Mouse (Mus musculus): ENCODE data around the gene Ptger1. TPM values are rescaled to one million over a fixed set of nuclear protein-coding genes. Genes with fewer than 3 reads are reported as not detected.
A peak's percentile ranks its signal among the peaks of the same experiment; 100 is the strongest.

Gene Ptger1
- polyA plus RNA-seq, 1 experiment, result 0.50 TPM

DNA sequence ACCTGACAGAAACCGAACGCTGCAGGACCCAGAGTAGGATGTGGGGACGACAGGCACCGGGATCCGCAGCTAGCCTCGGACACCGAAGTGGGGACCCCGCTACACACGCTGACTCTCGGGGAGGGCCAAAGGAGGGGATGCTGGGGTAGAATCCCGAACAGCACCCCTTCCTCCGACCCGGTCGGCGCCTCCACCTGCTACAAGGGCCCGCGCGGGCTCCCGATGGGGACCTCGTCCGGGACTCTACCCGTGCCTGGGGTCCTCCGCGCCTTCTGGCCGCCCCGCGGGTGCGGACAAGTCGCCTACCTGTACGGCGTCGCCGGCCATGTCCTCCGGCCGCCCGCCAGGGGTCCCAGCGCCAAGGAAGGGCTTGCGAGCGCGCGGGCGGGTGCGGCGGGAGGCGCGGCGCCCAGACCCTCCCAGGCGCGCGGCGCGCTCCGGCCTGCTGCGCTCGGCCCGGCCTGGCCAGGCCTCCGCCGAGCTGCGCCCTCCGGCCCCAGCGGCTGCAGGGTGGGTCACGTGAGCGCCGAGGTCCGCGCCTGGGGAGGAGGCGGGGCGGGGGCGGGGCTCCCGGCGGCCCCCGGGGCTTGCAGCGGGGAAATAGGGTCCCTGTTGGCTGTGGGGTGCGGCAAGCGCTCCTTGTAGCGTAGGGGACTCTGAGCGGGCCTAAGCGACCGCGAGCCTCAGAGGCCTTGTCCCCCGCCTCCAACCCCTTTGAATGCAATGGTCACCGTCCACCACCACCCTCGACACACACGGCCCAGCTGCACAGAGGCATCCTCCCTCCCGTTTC lies 32.4 kb downstream of the Ptger1 start, which contains the start of gene Pkn1:
Pkn1 (minus strand) TSS at position 519 of the 793 bp plus-strand sequence.
- no peaks in the 10 kb centered on the region for H3K36me3 ChIP-seq (ENCODE audit: control insufficient read depth, insufficient read depth, low read length)
- peaks cover 42% of the 10 kb centered on the region for H3K4me1 ChIP-seq (replicated peaks; ENCODE audit: control insufficient read depth, insufficient read depth, low read length)
- DNase-seq, result peak; percentile 69
- H3K4me3 ChIP-seq (ENCODE audit: control insufficient read depth, insufficient read depth, low read length), result peak within 1 kb of the TSS; percentile 81
- WGBS, result under 1% methylated on average over 83 of the region's 85 CpGs
- no peaks in the 10 kb centered on the region for H3K27me3 ChIP-seq (ENCODE audit: control insufficient read depth, insufficient read depth, low read length)
- TF ChIP-seq POLR2A (IDR thresholded peaks at IDR 0.05; ENCODE audit: control insufficient read depth, extremely low read depth, insufficient read depth, low read length, poor library complexity) (peak; percentile 73; the same call in 1 of the 2 replicates), CTCF (IDR thresholded peaks at IDR 0.05; ENCODE audit: borderline replicate concordance, control insufficient read depth, extremely low read depth, insufficient read depth, low read length, poor library complexity) (no peak)
- H3K27ac ChIP-seq (ENCODE audit: control insufficient read depth, insufficient read depth, low read length), result peak within 1 kb of the TSS; percentile 97

DNA sequence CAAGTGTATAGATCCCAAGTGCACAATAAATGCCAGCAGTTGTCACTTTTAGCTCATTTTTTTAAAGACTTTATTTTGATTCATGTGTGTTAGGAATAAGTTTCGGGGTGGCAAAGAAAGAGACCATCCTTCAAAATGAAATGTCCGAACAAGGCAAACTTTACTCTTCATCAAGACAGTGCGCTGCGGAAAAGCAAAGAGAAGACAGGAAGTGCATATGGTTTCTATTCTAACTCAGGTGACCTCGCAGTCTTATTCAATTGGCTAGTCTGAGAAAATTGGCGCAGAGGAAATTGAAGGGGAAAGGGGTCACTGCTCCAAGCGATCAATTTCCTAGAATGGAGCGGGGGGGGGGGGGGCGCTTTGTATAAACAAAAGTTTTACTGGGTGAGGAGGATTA lies 33.1 kb downstream of the Ptger1 start:
- no peaks in the 10 kb centered on the region for H3K36me3 ChIP-seq (ENCODE audit: control insufficient read depth, insufficient read depth, low read length)
- peak; percentile 46 for DNase-seq
- peak overlapping the region; percentile 97 for H3K27ac ChIP-seq (ENCODE audit: control insufficient read depth, insufficient read depth, low read length)
- no peak for TF ChIP-seq POLR2A (IDR thresholded peaks at IDR 0.05; ENCODE audit: control insufficient read depth, extremely low read depth, insufficient read depth, low read length, poor library complexity)
- no peak for TF ChIP-seq CTCF (IDR thresholded peaks at IDR 0.05; ENCODE audit: borderline replicate concordance, control insufficient read depth, extremely low read depth, insufficient read depth, low read length, poor library complexity)
- WGBS, result 6% methylated on average over 9 of the region's 9 CpGs
- no peaks in the 10 kb centered on the region for H3K27me3 ChIP-seq (ENCODE audit: control insufficient read depth, insufficient read depth, low read length)
- H3K4me3 ChIP-seq (ENCODE audit: control insufficient read depth, insufficient read depth, low read length), result peak overlapping the region; percentile 81
- H3K4me1 ChIP-seq (replicated peaks; ENCODE audit: control insufficient read depth, insufficient read depth, low read length), result peaks cover 35% of the 10 kb centered on the region

DNA sequence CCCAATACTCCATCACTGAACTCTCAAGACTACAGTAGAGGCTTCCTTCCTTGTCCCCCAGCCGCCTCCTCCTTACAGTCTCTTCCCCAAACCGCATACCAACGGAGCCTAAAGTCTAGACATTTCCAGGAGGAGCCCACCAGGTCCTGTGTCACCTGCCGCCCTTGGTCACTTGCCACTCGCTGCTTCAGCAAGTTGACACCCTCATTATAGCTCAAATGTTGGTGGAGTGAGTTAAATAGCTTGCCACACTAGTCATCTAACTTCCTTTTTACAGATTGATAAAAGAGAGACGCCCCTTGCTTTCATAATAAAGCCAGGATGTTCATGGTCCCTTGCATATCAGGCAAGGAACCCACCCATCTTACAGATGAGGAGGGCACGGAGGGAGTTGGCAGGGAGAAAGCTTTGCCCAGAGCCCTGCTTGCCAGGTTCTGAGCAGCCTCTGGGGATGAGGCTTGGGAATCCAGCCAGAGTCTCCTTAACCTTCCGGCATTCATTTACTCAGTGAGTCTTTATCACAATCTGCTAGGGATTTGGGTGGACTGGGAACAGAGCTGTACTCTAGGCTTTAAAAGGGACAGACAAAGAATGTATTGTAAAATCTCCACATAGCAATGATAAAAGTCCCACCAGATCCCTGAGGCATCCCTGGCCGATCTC lies 34.1 kb downstream of the Ptger1 start:
- no peak for DNase-seq
- Histone ChIP-seq H3K27me3 (ENCODE audit: control insufficient read depth, insufficient read depth, low read length) (no peaks in the 10 kb centered on the region), H3K4me3 (ENCODE audit: control insufficient read depth, insufficient read depth, low read length) (no peak overlapping the region)

DNA sequence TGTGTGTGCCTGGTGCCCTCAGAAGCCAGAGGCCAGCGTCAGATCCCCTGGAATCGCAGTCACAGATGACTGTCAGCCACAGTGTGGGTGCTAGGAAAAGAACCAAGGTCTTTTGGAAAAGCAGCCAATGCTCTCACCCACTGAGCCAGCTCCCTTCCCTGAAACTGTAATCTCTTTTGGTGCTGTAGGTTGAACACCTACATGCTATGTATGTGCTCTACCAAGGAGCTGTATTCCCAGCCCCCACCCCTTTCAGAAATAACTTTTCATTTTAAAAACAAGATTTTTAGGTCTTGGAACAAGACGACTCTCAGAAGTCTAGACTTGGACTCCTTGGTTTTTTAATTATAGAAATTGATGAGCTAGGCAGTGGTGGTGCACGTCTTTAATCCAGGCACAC lies 36.9 kb downstream of the Ptger1 start:
- WGBS, result 98% methylated on average over 4 of the region's 4 CpGs
- DNase-seq, result no peak
- no peak for TF ChIP-seq CTCF (IDR thresholded peaks at IDR 0.05; ENCODE audit: borderline replicate concordance, control insufficient read depth, extremely low read depth, insufficient read depth, low read length, poor library complexity)
- TF ChIP-seq POLR2A (IDR thresholded peaks at IDR 0.05; ENCODE audit: control insufficient read depth, extremely low read depth, insufficient read depth, low read length, poor library complexity), result no peak

More for the DNA sequence above, 34.1 kb downstream of the Ptger1 start:
- TF ChIP-seq POLR2A (IDR thresholded peaks at IDR 0.05; ENCODE audit: control insufficient read depth, extremely low read depth, insufficient read depth, low read length, poor library complexity) (no peak), CTCF (IDR thresholded peaks at IDR 0.05; ENCODE audit: borderline replicate concordance, control insufficient read depth, extremely low read depth, insufficient read depth, low read length, poor library complexity) (no peak)
- peak overlapping the region; percentile 37; the same call in 1 of the 2 replicates for H3K27ac ChIP-seq (ENCODE audit: control insufficient read depth, insufficient read depth, low read length)
- H3K36me3 ChIP-seq (ENCODE audit: control insufficient read depth, insufficient read depth, low read length), result no peaks in the 10 kb centered on the region
- 80% methylated on average over 9 of the region's 9 CpGs for WGBS
- H3K4me1 ChIP-seq (replicated peaks; ENCODE audit: control insufficient read depth, insufficient read depth, low read length), result peaks cover 25% of the 10 kb centered on the region

DNA sequence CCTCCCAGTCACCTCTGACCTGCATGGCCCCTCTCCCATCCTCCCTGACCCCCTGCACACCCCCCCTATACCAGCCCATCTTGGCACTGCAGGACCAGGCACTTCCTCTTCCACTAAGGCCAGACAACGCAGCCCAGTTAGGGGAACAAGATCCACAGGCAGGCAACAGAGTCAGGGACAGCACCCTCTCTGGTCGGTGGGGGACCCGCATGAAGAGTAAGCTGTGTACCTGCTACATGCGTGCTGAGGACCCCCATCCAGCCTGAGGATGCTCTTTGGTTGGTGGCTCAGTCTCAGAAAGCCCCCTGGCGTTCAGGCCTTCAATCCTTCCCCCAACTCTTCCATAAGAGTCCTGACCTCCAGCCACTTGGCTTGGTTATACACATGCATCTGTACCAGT lies 39.9 kb downstream of the Ptger1 start:
- TF ChIP-seq CTCF (IDR thresholded peaks at IDR 0.05; ENCODE audit: borderline replicate concordance, control insufficient read depth, extremely low read depth, insufficient read depth, low read length, poor library complexity) (no peak), POLR2A (IDR thresholded peaks at IDR 0.05; ENCODE audit: control insufficient read depth, extremely low read depth, insufficient read depth, low read length, poor library complexity) (no peak)
- H3K4me1 ChIP-seq (replicated peaks; ENCODE audit: control insufficient read depth, insufficient read depth, low read length), result no peaks in the 10 kb centered on the region
- no peak overlapping the region for H3K4me3 ChIP-seq (ENCODE audit: control insufficient read depth, insufficient read depth, low read length)
- H3K27ac ChIP-seq (ENCODE audit: control insufficient read depth, insufficient read depth, low read length), result no peak overlapping the region
- no peaks in the 10 kb centered on the region for H3K36me3 ChIP-seq (ENCODE audit: control insufficient read depth, insufficient read depth, low read length)
- DNase-seq, result no peak
- 68% methylated on average over 5 of the region's 5 CpGs for WGBS
- H3K27me3 ChIP-seq (ENCODE audit: control insufficient read depth, insufficient read depth, low read length), result no peaks in the 10 kb centered on the region

More for the DNA sequence above, 36.9 kb downstream of the Ptger1 start:
- Histone ChIP-seq H3K27ac (ENCODE audit: control insufficient read depth, insufficient read depth, low read length) (no peak overlapping the region), H3K36me3 (ENCODE audit: control insufficient read depth, insufficient read depth, low read length) (no peaks in the 10 kb centered on the region), H3K4me1 (replicated peaks; ENCODE audit: control insufficient read depth, insufficient read depth, low read length) (peaks cover 4% of the 10 kb centered on the region), H3K4me3 (ENCODE audit: control insufficient read depth, insufficient read depth, low read length) (no peak overlapping the region), H3K27me3 (ENCODE audit: control insufficient read depth, insufficient read depth, low read length) (no peaks in the 10 kb centered on the region)

DNA sequence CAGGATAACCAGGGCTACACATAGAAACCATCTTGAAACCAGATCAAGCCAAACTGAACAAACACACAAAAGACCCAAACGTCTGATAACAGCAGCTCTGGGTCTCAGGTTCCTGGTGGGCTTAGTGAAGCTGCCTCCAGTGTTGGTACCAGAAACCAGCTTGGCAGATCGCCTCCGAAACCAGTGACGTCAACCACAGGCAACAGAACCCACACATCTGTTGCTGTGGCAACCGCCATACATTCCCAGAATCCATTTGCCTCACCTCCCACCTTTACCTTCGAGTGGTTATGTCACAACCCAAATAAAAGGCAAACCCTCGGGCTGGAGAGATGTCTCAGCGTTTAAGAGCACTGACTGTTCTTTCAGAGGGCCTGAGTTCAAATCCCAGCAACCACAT lies 41.1 kb downstream of the Ptger1 start:
- no peak overlapping the region for H3K27ac ChIP-seq (ENCODE audit: control insufficient read depth, insufficient read depth, low read length)
- WGBS, result 83% methylated on average over 8 of the region's 8 CpGs
- no peaks in the 10 kb centered on the region for H3K4me1 ChIP-seq (replicated peaks; ENCODE audit: control insufficient read depth, insufficient read depth, low read length)
- no peaks in the 10 kb centered on the region for H3K36me3 ChIP-seq (ENCODE audit: control insufficient read depth, insufficient read depth, low read length)
- no peaks in the 10 kb centered on the region for H3K27me3 ChIP-seq (ENCODE audit: control insufficient read depth, insufficient read depth, low read length)
- TF ChIP-seq POLR2A (IDR thresholded peaks at IDR 0.05; ENCODE audit: control insufficient read depth, extremely low read depth, insufficient read depth, low read length, poor library complexity) (no peak), CTCF (IDR thresholded peaks at IDR 0.05; ENCODE audit: borderline replicate concordance, control insufficient read depth, extremely low read depth, insufficient read depth, low read length, poor library complexity) (no peak)
- no peak overlapping the region for H3K4me3 ChIP-seq (ENCODE audit: control insufficient read depth, insufficient read depth, low read length)
- no peak for DNase-seq
